Mouse (Mus musculus) gastrocnemius, postnatal 14 days (tissue): ENCODE data around the gene Paxbp1. TPM values are rescaled to one million over a fixed set of nuclear protein-coding genes. Genes with fewer than 3 reads are reported as not detected.
"Not testable (repeated sequence)": the region's sequence is repeated elsewhere in the genome, so short reads cannot be mapped to it uniquely, and the experiment has no call there.

ENCODE experiments used
- DNase-seq: peaks from one replicate; pipeline ENCODE4 v3.0.0; 2021; ENCODE audit warnings: mixed read lengths
- intact Hi-C: fragments of 180-260 bp; cut with DNase I; formaldehyde crosslinking; loops from one replicate; pipeline ENCODE4 v1.15.1; 2025; ENCODE audit warnings: low total_unique reads
- long read RNA-seq, 2 experiments: library from polyadenylated mRNA; stranded (forward); transcript quantifications; one replicate each; pipeline ENCODE4 v2.0.0; 2021
- total RNA-seq, 2 experiments: library from RNA; stranded (reverse); gene quantifications; 2 replicates each; pipeline ENCODE4 v1.2.3; 2021

The Paxbp1 gene
- total RNA-seq, result 10 to 100 TPM in 1 of 2 experiments, 1 to 10 TPM in 1; 9.5 to 10.1 TPM
- long read RNA-seq, experiment 1, transcript Paxbp1-202 (18 exons, 3,973 nt), result major isoform, 5 of 9 reads
- long read RNA-seq, experiment 1, partial matches to known transcripts, result 1 of 9 reads
- long read RNA-seq, experiment 1, other reads (novel, unspliced or antisense), result 3 of 9 reads
- long read RNA-seq, experiment 2, partial matches to known transcripts, result 1 of 10 reads
- long read RNA-seq, experiment 2, other reads (novel, unspliced or antisense), result 4 of 10 reads

DNA sequence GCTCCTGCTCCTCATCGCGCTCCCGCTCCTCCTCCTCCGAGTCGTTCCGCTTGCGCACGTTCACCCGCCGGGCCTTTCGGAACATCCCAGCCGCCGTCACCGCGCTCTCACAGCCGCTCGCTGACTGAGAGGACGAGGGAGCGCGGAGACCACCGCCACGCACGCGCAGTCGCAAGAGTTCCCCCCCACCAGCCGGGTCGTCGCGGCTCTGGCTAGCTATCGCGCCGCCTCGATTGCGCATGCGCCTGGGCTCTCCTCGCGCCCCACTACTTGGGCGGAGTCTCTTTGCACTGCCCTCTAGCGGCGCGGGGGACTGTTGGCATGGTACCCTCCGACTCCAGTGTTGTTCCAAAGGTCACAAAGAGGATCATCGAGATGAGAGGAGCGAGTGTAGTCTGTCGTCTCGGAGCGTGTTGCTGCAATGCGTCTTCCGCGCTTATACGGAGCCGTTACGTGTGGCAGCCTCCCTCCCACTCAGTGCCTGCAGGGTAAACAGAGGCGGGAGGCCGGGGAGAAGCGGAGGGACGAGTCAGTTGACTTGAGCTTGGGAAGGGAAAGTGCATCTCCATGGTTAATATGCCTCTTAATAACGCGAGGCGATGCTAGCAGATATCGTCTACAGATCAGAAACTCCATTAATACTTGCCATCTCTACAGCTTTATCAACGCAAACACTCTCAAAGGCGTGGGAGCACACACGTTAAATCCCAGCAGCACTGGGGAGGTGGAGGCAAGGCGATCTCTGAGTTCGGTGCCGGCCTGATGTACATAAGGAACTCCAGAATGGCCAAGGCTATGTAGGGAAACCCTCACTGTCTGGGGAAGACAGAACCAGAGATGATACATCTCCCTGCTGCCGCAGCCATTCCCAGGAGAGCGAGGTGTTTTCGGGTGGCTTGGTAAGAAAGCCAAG is at the start of gene Paxbp1:
Gene Paxbp1, minus strand, starts transcription at position 274 of the 913 bp plus-strand sequence.
- intact Hi-C loops, result no loop called here

DNA sequence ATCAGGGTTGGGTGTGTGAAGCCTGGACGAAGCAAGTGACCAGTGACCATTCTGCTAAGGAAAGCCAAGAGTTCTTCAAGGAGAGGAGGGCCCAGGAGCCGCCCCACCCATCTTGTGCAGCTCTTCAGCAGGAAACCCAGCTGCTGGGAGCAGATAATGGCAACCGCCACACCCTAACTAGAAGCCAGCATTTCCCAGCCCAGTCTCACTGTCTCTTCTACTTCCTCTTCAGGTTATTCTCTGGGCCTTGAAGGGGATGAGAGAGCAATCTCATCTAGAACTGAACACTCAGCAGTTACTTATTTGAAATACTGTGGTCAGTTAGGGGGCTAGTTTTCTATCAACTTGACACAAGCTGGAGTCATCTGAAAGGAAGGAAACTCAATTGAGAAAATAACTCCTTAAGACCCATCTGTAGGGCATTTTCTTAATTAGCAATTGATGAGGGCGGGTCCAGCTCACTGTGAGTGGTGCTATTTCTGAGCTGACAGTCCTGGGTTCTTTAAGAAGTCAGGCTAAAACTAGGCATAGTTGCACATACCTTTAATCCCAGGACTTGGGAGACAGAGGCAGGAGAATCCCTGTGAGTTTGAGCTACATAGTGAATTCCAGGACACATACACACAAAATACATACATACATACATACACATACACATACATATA is 42.4 kb upstream of the Paxbp1 start:
- no peak for DNase-seq
- intact Hi-C loops, result no loop called here

More for the DNA sequence above, at the start of gene Paxbp1:
- DNase-seq, result peak; percentile 99

DNA sequence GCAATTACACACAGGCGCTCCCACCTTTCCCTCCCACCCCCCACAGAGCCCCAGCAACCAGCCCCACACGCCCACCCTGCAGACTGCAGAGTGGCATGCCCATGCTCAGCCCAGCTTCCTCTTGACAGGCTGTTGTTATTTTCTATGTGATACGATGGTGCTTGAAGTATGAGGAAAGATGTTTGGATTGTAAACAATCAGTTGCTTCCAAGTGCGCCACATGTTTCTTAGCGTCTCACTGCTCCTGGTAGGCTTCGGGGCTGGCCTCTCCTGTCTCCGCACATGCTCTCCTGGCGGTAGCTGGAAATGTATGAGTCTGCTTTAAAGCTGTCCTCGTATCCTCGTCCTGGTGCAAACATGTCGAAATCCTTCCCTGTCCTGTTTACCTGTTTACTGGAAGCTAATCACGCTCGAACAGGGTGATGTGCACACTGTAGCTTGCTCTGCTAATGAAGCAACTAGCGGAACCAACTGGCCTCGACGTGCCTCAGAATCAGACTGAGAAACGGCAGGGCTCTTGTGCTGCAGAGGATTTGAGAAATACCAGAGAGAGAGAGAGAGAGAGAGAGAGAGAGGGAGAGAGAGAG is 41.0 kb upstream of the Paxbp1 start:
- no peak for DNase-seq
- intact Hi-C loops, result no loop called here

DNA sequence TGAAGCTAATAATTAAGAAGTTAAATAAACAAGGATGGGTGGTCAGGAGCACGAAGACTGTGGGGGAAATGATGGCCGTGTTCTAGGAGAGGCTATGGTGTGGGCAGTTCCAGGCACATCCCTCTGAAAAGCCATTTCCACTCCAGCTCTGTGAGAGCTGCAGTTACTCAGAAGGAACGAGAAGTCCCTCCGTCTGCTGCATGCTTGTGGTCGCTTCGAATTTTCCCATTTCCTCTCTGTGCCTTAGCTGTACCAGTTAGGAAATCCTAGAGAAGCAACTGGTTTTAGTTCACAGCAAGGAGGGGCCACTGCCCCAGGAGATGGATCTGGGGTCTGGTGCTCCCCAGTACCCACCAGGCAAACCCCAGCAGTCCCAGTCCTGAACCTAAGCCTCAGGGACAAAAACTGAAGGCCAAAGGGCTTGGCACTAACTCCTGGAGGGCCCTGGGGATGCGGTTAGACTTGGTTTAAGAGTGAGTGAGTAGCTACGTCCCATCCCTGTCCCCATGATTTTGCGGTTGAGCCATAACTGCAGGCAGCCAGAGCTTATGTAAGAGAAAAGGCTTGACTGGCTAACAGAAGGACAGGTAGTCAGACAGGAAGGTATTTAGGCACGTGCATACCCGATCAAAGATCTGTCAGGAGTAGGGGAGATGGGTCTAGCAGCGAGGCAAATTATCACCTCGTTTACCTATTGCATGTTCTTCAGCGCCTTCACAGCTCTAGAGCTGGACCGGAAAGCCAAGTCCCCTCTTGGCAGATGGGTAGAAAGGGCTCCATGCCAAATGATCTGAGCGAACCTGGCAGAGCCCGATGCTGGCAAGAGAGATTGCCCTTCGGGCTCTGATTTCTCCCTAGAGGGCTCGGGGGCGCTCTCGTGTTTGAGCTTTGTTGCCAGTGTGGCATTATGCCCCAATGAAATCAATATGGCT is 40.2 kb upstream of the Paxbp1 start:
- intact Hi-C loops, result no loop called here
- no peak for DNase-seq

DNA sequence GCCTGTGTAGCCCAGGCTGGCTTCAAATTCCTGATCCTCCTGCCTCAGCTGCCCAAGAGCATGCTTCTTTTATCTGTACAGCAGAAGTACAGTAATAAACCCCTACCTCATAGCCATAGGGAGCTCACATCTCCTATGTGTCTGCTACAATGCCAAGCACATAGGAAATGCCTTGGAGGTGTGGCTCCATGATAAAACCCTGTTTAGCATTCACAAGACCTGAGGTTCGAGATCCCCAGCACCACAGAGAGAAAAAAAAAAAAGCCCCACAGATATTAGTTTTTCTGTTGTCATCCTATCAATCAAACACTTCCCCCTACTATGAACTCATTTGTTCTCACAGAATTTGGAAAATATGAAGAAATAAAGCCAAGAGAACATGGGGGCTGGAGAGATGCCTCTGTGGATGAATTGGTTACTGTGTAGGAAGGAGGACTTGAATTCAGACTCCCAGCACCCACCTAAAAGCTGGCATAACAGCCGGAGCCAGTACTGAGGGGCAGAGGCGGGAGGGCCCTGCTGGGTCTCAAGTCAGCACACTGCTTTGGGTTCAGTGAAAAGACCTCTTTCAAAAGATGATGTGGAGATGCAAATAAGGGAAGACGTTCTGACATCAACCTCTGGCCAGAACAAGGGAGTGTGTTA is 38.8 kb upstream of the Paxbp1 start:
- DNase-seq, result no peak
- intact Hi-C loops, result loop anchor here (2.0 kb wide), 1 partner anchor 230 kb away; no protein-coding TSS in a partner anchor

DNA sequence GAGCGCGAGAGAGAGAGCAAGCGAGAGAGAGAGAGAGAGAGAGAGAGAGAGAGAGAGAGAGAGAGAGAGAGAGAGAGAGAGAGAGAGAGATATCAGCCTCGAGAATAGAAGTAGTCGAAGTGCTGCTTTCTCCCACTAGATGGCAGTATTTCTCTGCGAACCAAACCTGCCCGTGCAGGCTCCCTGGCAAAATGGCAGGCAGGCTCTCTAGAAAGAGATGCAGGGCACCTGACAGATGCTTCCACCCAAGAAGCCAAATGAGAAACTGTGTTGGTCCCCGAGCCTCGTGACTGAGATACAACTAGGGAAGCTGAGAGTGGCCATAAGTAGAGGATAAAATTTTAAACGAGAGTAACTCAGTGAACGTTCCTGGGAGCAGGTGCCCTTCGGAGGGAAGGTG is 37.2 kb upstream of the Paxbp1 start:
- intact Hi-C loops, result loop anchor here (2.0 kb wide), 1 partner anchor 271 kb away; no protein-coding TSS in a partner anchor
- DNase-seq, result peak; percentile 62

DNA sequence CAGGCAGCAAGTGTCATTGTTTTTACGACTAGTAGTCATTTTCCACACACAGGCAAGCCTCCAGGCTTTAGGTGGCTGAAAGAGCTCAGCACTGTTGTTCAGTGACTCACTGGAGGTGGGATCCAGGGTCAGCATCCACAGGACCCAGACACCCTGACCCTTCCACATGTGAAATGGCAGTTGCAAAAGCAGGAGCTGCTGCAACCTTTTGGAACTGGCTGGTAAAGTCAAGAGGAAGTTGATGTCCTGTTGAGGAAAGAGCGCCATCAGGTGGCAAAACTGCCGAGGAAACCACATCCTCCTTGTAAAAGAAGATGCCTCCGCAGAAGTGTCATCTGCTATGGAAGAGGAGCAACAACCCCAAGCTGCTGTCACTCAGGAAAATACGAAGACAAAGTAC is 31.8 kb upstream of the Paxbp1 start:
- no peak for DNase-seq
- intact Hi-C loops, result no loop called here

DNA sequence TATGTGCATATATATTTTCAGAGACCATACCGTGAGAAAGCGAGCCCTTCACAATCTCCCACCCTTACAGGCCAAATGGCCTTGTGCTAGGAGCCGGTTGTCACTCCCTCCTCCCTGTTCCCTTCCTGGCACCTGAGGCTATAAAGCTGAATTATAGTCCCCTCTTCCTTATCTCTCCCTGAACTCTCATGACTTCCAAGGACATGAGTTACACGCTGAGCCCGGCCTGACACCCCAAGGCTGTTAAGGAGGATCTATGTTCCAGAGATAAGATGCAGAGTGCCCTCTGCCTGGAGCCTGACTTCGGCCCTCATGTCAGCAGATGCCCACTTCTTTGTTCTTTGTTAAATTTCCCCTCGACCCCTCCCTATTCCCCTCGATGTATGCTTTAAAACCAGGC is 31.1 kb upstream of the Paxbp1 start:
- DNase-seq, intact Hi-C loops: not testable (repeated sequence)

DNA sequence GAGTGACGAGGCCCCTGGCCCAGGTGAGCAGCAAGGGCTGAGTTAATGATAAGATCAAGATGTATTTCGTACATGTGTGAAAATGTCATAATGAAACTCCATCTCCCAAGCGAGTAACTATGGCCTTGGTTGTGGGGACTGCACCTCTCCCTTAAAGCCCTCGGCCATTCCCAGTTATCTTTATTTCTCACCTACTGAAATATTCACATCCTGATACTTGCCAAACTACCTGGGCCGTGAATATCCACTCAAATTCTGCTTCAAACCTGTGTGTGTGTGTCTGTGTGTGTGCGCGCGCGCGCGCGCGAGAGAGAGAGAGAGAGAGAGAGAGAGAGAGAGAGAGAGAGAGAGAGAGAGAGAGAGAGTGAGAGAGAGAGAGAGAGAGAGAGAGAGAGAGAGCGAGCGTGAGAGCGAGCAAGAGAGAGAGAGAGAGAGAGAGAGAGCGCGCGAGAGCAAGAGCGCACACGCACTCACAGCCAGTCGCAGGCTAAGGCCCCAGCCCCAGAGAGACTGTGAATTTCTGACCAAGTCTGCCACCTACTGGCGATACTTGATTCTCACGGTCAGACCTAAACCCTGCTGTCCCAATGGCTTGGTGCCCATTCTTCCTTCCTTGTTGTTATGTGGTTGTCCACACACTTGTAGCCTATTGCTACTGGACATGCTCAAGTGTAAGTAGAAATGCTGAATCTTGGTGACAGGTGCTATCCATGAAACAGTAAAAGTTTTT is 29.0 kb upstream of the Paxbp1 start:
- intact Hi-C loops, result no loop called here
- peak; percentile 89 for DNase-seq

DNA sequence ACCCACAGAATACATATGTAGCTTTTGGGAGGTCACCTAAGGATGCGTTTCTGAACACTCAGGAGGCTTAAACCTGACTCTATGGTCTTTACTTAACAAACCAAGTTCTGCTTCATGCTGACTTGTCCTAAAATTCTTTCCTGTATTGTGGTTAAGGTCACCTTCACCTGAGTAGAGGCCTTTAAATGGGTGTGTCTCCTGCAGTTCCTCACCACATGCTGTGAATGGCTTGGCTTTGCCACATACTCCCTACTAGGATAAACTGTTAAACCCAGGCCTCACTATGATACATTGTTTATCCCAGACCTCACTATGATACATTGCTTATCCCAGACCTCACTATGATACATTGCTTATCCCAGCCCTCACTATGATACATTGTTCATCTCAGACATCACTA is 27.9 kb upstream of the Paxbp1 start:
- DNase-seq, result no peak
- intact Hi-C loops, result no loop called here

DNA sequence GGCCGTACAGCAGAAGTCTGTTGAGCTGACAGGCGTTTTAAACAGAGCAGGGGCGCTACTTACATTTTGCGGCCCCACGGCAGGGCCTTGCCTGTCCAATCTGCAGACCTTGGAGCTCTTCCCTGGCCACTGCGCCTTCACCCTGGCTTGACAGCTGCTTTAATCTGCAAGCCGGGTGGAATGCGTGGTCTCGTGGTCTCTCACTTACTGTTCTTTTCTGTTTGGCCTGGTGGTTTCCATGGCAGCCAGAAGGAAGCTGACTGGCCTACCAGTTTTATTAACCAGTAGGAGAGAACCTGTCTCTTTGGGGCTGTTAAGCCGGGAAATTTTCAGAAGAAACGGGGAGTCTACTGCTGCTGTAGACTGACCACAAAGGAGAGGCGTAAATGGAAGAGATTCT is 24.6 kb upstream of the Paxbp1 start:
- intact Hi-C loops, result no loop called here
- peak; percentile 57 for DNase-seq

DNA sequence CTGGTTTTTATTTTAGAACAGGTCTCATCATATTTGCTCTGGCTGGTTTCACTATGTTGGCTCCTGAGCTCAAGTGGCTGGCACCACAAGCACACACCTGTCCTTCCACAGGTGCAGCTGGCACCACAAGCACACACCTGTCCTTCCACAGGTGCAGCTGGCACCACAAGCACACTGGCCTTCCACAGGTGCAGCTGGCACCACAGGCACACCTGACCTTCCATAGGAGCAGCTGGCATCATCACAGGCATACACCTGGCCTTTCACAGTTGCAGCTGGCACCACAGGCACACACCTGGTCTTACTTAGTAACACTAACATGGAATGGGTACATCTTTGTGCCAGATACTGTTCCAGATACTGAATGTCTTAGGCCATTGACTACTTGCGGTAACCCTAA is 22.8 kb upstream of the Paxbp1 start:
- intact Hi-C loops, result no loop called here
- no peak for DNase-seq

DNA sequence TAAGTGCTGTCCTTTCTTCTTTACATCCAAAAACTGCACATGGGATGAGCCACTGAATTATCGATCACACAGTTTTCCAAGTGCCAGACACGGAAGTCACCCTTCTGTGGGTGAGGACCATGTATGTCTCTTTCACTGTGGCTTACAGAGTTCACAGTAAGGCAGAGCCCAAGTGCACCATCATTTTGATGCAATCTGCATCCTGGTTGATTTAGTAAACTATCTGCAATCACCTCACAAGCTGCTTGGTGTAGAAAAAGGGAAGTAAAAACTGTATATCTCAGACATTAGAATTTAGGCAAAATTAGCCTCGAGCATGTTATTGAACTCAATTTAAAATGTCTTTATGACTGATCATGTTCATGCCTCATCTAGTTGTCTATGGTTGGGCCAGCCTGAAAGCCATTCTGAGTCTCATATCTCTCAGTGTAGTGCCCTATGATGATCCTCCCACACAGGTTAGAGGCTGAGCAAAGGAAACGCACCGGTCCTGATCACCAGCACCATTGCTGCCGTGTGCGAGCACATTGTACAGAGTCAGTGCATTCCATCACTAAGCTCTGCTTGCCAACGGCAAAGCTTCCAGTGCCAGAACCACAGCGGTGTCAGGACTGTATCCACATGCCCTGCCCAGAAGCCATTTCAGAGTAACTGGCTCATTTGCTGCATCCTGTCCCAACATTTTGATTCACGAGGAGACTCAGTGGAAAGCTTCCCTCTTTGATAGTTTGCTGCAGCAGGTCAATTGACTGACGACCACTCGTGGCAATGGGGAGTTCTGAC is 20.4 kb upstream of the Paxbp1 start:
- DNase-seq, result no peak

DNA sequence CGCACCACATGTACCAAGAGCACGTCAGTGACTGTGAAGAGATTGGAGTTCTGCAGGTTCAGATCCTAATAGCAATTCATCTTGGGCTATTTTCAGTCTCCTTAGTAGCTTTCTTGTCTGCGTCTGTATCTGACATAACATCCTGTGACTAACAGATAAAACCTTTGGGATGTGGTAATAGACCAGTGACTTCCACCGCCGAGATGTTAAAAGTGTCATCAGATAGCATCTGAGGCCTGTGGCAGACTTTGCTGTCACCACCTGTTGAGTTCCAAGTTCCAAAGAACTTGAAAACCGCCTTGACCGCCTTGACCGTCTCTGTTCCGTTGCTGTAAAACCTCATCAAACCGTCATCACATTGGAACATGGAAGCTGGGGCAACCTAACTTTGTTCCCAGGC is 19.4 kb upstream of the Paxbp1 start:
- intact Hi-C loops, result no loop called here
- DNase-seq, result no peak

More for the DNA sequence above, 20.4 kb upstream of the Paxbp1 start:
- intact Hi-C loops, result no loop called here

DNA sequence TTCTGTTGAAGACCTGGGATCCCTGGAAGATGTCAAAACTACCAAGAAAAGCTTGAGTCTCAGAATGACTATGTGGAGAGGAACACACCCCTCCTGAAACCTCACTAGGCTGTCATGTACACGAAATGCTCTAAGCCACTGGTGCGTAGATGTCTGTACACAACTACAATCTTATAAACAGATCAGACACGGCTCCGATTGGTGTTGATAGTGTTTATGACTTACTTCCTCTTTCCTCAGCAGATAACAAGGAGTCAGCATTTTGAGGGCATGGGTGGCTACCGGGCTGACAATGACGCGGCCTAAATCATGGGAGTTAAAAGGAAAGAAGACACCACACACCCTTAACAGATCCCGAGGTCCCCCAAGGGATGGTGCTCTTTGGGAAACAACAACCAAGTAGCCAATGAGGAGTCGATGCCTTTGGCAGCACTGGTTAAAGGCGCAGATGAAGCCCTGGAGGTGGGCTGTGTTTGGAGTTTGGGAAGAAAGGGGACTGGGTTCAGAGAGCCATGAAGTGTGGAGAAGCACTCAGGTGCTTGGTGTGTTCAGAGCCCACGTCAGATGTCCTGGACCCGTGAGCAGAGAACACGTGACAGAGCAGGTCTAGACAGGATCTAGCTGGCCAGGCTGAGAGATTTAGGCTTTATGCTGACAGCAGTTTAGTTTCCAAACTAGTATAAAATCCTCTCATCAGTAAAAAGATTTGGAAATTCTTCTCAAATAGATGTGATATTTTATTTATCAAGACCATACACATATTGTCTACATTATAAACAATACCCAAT is 17.4 kb upstream of the Paxbp1 start:
- intact Hi-C loops, result no loop called here
- DNase-seq, result no peak

DNA sequence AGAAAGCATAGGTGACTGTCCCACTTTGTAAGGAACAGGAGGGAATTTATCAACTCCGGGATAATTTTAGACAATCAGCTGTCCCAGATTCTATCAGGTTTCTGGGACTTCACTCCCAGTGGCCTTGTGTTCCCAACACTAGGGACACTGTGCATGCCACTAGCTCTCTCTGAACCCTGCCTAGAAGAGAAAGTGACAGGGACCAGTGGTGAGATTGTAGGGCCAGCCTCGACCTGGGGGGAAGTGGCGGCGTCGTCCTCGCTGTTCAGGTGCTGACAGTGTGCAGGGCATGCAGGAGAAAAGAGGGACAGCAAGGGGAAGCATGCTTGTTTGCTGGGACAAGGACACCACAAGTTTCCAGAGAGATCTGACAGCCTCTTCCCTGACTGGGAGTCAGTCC is 13.4 kb upstream of the Paxbp1 start:
- intact Hi-C loops, result no loop called here

More for the DNA sequence above, 13.4 kb upstream of the Paxbp1 start:
- DNase-seq, result no peak
